In the genomic region with DNA sequence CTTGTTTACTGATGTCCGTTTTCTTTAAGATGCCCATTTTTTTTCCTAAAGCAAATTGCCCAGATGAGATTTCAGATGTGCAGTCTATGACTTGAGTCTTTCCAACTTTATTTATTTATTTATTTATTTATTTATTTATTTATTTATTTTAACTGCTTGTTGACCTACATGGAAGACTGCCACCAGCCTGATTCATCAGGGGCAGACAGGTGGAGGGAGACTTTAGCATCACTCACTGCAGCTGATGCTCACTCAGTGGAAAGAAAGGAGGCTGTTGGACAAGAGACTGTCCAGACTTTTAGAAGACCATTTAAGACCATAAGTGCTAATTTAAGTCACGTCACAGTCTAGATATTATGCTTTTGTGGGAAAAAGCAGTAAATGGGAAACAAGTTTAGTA, we compare ENCODE assay signal across 22 mouse cellular contexts.
"Had no signal": no experiment of that assay in that cellular context is flagged by ENCODE, and none has a peak within 500 bp of the region (broad histone marks: within the 10 kb centered on the region; RNA-seq: fewer than 3 reads in every experiment).

No protein-coding gene starts in this region.

- H3K27ac ChIP-seq: heart, adult 2 months; heart, embryonic 13.5 days; heart, embryonic 15.5 days; hindbrain, embryonic 13.5 days; hindbrain, embryonic 15.5 days; hindbrain, postnatal 0 days; kidney, embryonic 15.5 days; kidney, postnatal 0 days; limb, embryonic 13.5 days; limb, embryonic 15.5 days; liver, embryonic 12.5 days; liver, embryonic 14.5 days had no signal

- H3K4me3 ChIP-seq: heart, adult 2 months; heart, embryonic 13.5 days; heart, embryonic 15.5 days; hindbrain, embryonic 13.5 days; hindbrain, embryonic 15.5 days; kidney, embryonic 15.5 days; limb, embryonic 13.5 days; limb, embryonic 15.5 days; liver, embryonic 12.5 days had no signal

- DNase-seq: gastrocnemius, postnatal 14 days; gastrocnemius, postnatal 36 days; heart, adult 11 months; heart, adult 2 months; heart, postnatal 14 days; heart, postnatal 36 days; kidney, adult 11 months; kidney, adult 9 months; kidney, postnatal 14 days; kidney, postnatal 36 days; lung, adult 18-20 months had no signal
